Mouse (Mus musculus) midbrain, embryonic 12.5 days (tissue): Measurements from ENCODE around the gene Hist1h2ah. TPM values are rescaled to one million over a fixed set of nuclear protein-coding genes. Genes with fewer than 3 reads are reported as not detected.
"Not testable (repeated sequence)": the region's sequence is repeated elsewhere in the genome, so short reads cannot be mapped to it uniquely, and the experiment has no call there.

ENCODE experiments used
- ATAC-seq: fragments of 200-750 bp; cut with Nextera tagmentation; 2 replicates; pipeline ENCODE4 v1.8.0; 2017; ENCODE audit warnings: low read depth, moderate TSS enrichment, moderate library complexity; ENCODE audit not compliant: low FRiP score
- H3K27ac ChIP-seq: fragments of 300-500 bp; sonication (generic); replicated peaks from 2 replicates; pipeline ENCODE4 v1.5.1; 2016; ENCODE audit warnings: mild to moderate bottlenecking
- H3K27me3 ChIP-seq: fragments of 300-500 bp; sonication (generic); 2 replicates; pipeline ENCODE4 v1.6.1; 2016; ENCODE audit warnings: mild to moderate bottlenecking
- H3K36me3 ChIP-seq: fragments of 300-500 bp; sonication (generic); 2 replicates; pipeline ENCODE4 v1.6.1; 2016
- H3K4me1 ChIP-seq: fragments of 300-500 bp; sonication (generic); 2 replicates; pipeline ENCODE4 v1.6.1; 2016
- H3K4me2 ChIP-seq: fragments of 300-500 bp; sonication (generic); replicated peaks from 2 replicates; pipeline ENCODE4 v1.6.1; 2016; ENCODE audit warnings: mild to moderate bottlenecking, moderate library complexity
- H3K4me3 ChIP-seq: fragments of 300-500 bp; sonication (generic); 2 replicates; pipeline ENCODE4 v1.5.1; 2016; ENCODE audit warnings: mild to moderate bottlenecking
- H3K9ac ChIP-seq: fragments of 300-500 bp; sonication (generic); replicated peaks from 2 replicates; pipeline ENCODE4 v1.6.1; 2016; ENCODE audit warnings: mild to moderate bottlenecking, moderate library complexity
- H3K9me3 ChIP-seq: fragments of 300-500 bp; sonication (generic); 2 replicates; pipeline ENCODE4 v1.6.1; 2016; ENCODE audit warnings: mild to moderate bottlenecking
- WGBS: fragments of 180-500 bp; shearing (Covaris S2); methylation state at CpG from one replicate; pipeline ENCODE4 v1.1.7; 2016; 5-methylcytosine and 5-hydroxymethylcytosine counted together
- polyA plus RNA-seq: library from polyadenylated mRNA; unstranded; fragments of >200 nt; fragmentation: Nextera tagmentation; extraction: Ambion mirVana; gene quantifications from 2 replicates; pipeline ENCODE4 v1.2.1, GENCODE M21; 2016

Hist1h2ah gene
- polyA plus RNA-seq = 10.1 and 11.3 TPM in 2 replicates

GRCm38 (mm10) chr13:22035267-22036148, at the start of gene Hist1h2ah, which contains the start of gene Hist1h2bk:
TSS of gene Hist1h2ah (minus strand) at chr13:22035568.
TSS of gene Hist1h2bk (plus strand) at chr13:22035870.
- peak; percentile 97 for ATAC-seq
- H3K27me3 ChIP-seq, H3K9me3 ChIP-seq, H3K36me3 ChIP-seq: not testable (repeated sequence)
- H3K4me1 ChIP-seq = peaks cover 28% of the 10 kb centered on the region
- H3K9ac ChIP-seq = peak within 1 kb of the TSS; percentile 65
- H3K4me2 ChIP-seq = peak within 1 kb of the TSS; percentile 67
- peak within 1 kb of the TSS; percentile 43 for H3K4me3 ChIP-seq
- 0% methylated on average over 26 of the region's 69 CpGs for WGBS
- H3K27ac ChIP-seq = peak within 1 kb of the TSS; percentile 85

GRCm38 (mm10) chr13:22084140-22084539, 48.8 kb upstream of the Hist1h2ah start, which contains the start of gene Vmn1r188:
TSS of gene Vmn1r188 (plus strand) at chr13:22084440.
- H3K9ac ChIP-seq, H3K4me2 ChIP-seq, H3K4me1 ChIP-seq, H3K9me3 ChIP-seq, H3K27ac ChIP-seq, H3K27me3 ChIP-seq, H3K36me3 ChIP-seq, H3K4me3 ChIP-seq, ATAC-seq: not testable (repeated sequence)
- 92% methylated on average over 1 of the region's 1 CpGs for WGBS

GRCm38 (mm10) chr13:22063468-22063867, 28.1 kb upstream of the Hist1h2ah start:
- Histone ChIP-seq H3K27ac (no peak overlapping the region), H3K9ac (no peak overlapping the region), H3K4me2 (no peak overlapping the region), H3K4me3 (no peak overlapping the region), H3K27me3 (no peaks in the 10 kb centered on the region), H3K9me3 (0 out of 2 replicates have a peak, but pooled peaks cover 2% of the 10 kb centered on the region), H3K36me3 (no peaks in the 10 kb centered on the region), H3K4me1 (no peaks in the 10 kb centered on the region)
- 69% methylated on average over 1 of the region's 1 CpGs for whole genome bisulfite sequencing
- ATAC-seq = no peak

GRCm38 (mm10) chr13:22061422-22061821, 26.1 kb upstream of the Hist1h2ah start:
- ATAC-seq = no peak

GRCm38 (mm10) chr13:22053754-22054153, 18.4 kb upstream of the Hist1h2ah start:
- Histone ChIP-seq H3K4me2 (no peak overlapping the region), H3K4me1 (0 out of 2 replicates have a peak, but pooled peaks cover 4% of the 10 kb centered on the region), H3K9ac (no peak overlapping the region), H3K27me3 (no peaks in the 10 kb centered on the region), H3K4me3 (no peak overlapping the region), H3K27ac (no peak overlapping the region), H3K36me3 (no peaks in the 10 kb centered on the region), H3K9me3 (no peaks in the 10 kb centered on the region)
- no peak for ATAC-seq
- WGBS = 94% methylated on average over 1 of the region's 1 CpGs

More at GRCm38 (mm10) chr13:22061422-22061821, 26.1 kb upstream of the Hist1h2ah start:
- H3K4me2 ChIP-seq = no peak overlapping the region
- no peak overlapping the region for H3K27ac ChIP-seq
- no peaks in the 10 kb centered on the region for H3K9me3 ChIP-seq
- H3K27me3 ChIP-seq = no peaks in the 10 kb centered on the region
- no peak overlapping the region for H3K9ac ChIP-seq
- WGBS = 65% methylated on average over 1 of the region's 1 CpGs
- H3K36me3 ChIP-seq = no peaks in the 10 kb centered on the region
- H3K4me3 ChIP-seq = no peak overlapping the region
- no peaks in the 10 kb centered on the region for H3K4me1 ChIP-seq

- H3K27me3 ChIP-seq = no peaks in the 10 kb centered on the region
- peak overlapping the region; percentile 59 for H3K4me2 ChIP-seq
- peak overlapping the region; percentile 50 for H3K4me3 ChIP-seq
- H3K36me3 ChIP-seq = no peaks in the 10 kb centered on the region
- peak overlapping the region; percentile 82 for H3K27ac ChIP-seq
- peak; percentile 24; the same call in 1 of the 2 replicates for ATAC-seq
- no peaks in the 10 kb centered on the region for H3K9me3 ChIP-seq
- H3K9ac ChIP-seq = peak overlapping the region; percentile 59; the same call in 1 of the 2 replicates
- H3K4me1 ChIP-seq = 0 out of 2 replicates have a peak, but pooled peaks cover 4% of the 10 kb centered on the region
- WGBS = 19% methylated on average over 5 of the region's 5 CpGs
These were observed 16.1 kb upstream of the Hist1h2ah start for GRCm38 (mm10) chr13:22051523-22051859.

GRCm38 (mm10) chr13:22050591-22051522, 15.5 kb upstream of the Hist1h2ah start:
- Histone ChIP-seq H3K4me2 (peak overlapping the region; percentile 59), H3K36me3 (no peaks in the 10 kb centered on the region), H3K9ac (peak overlapping the region; percentile 59; the same call in 1 of the 2 replicates), H3K4me1 (0 out of 2 replicates have a peak, but pooled peaks cover 4% of the 10 kb centered on the region), H3K9me3 (no peaks in the 10 kb centered on the region), H3K4me3 (peak overlapping the region; percentile 50), H3K27me3 (no peaks in the 10 kb centered on the region), H3K27ac (peak overlapping the region; percentile 82)
- under 1% methylated on average over 52 of the region's 52 CpGs for WGBS
- ATAC-seq = peak; percentile 94

- H3K4me2 ChIP-seq = peak overlapping the region; percentile 59
- H3K36me3 ChIP-seq = no peaks in the 10 kb centered on the region
- H3K27me3 ChIP-seq = no peaks in the 10 kb centered on the region
- H3K9me3 ChIP-seq = no peaks in the 10 kb centered on the region
- H3K9ac ChIP-seq = peak overlapping the region; percentile 32; the same call in 1 of the 2 replicates
- 0 out of 2 replicates have a peak, but pooled peaks cover 4% of the 10 kb centered on the region for H3K4me1 ChIP-seq
- WGBS = under 1% methylated on average over 14 of the region's 14 CpGs
- H3K4me3 ChIP-seq = peak overlapping the region; percentile 50
- peak overlapping the region; percentile 82 for H3K27ac ChIP-seq
- ATAC-seq = peak; percentile 51
These were observed 14.5 kb upstream of the Hist1h2ah start for GRCm38 (mm10) chr13:22049737-22050440.

- 76% methylated on average over 2 of the region's 2 CpGs for WGBS
- H3K36me3 ChIP-seq = no peaks in the 10 kb centered on the region
- no peak overlapping the region for H3K27ac ChIP-seq
- no peak for ATAC-seq
- H3K27me3 ChIP-seq = no peaks in the 10 kb centered on the region
- no peak overlapping the region for H3K9ac ChIP-seq
- H3K9me3 ChIP-seq = no peaks in the 10 kb centered on the region
- no peak overlapping the region for H3K4me3 ChIP-seq
- no peak overlapping the region for H3K4me2 ChIP-seq
- H3K4me1 ChIP-seq = 0 out of 2 replicates have a peak, but pooled peaks cover 6% of the 10 kb centered on the region
These were observed 13.7 kb upstream of the Hist1h2ah start for GRCm38 (mm10) chr13:22049041-22049440.

GRCm38 (mm10) chr13:22045311-22045710, 9.9 kb upstream of the Hist1h2ah start:
- no peak for ATAC-seq
- peaks cover 16% of the 10 kb centered on the region for H3K4me1 ChIP-seq

More at GRCm38 (mm10) chr13:22045311-22045710, 9.9 kb upstream of the Hist1h2ah start:
- no peaks in the 10 kb centered on the region for H3K9me3 ChIP-seq
- H3K36me3 ChIP-seq = no peaks in the 10 kb centered on the region
- no peak overlapping the region for H3K9ac ChIP-seq
- no peak overlapping the region for H3K27ac ChIP-seq
- H3K27me3 ChIP-seq = no peaks in the 10 kb centered on the region
- H3K4me3 ChIP-seq = no peak overlapping the region
- no peak overlapping the region for H3K4me2 ChIP-seq
- 69% methylated on average over 2 of the region's 2 CpGs for WGBS
